Mouse (Mus musculus) c-Kit-positive CD71-positive TER-119-positive erythroid progenitor cells, embryonic 14.5 days (primary cell): ENCODE data around the gene Recql5.

Experiments used
- DNase-seq: peaks from one replicate; pipeline ENCODE4 v3.0.0-alpha.2; 2013; ENCODE audit warnings: low spot score

Gene Recql5

GRCm38 (mm10) chr11:115900561-115901337 lies 32.5 kb downstream of the Recql5 start:
- DNase-seq = peak; percentile 40

GRCm38 (mm10) chr11:115899486-115900266 lies 33.6 kb downstream of the Recql5 start, which contains the start of gene Smim5:
Gene Smim5 (plus strand): TSS chr11:115899966.
- DNase-seq = peak; percentile 67

- peak; percentile 83 for DNase-seq
Observed at GRCm38 (mm10) chr11:115898886-115899285, 34.4 kb downstream of the Recql5 start.

GRCm38 (mm10) chr11:115898446-115898845 lies 34.8 kb downstream of the Recql5 start:
- no peak for DNase-seq

- DNase-seq = no peak
Observed at GRCm38 (mm10) chr11:115894755-115895520, 38.3 kb downstream of the Recql5 start.

GRCm38 (mm10) chr11:115893071-115893470 lies 40.2 kb downstream of the Recql5 start:
- no peak for DNase-seq

GRCm38 (mm10) chr11:115892213-115892612 lies 41.1 kb downstream of the Recql5 start:
- no peak for DNase-seq

GRCm38 (mm10) chr11:115889159-115889558 lies 44.1 kb downstream of the Recql5 start:
- DNase-seq = no peak

GRCm38 (mm10) chr11:115888020-115888419 lies 45.3 kb downstream of the Recql5 start:
- no peak for DNase-seq

GRCm38 (mm10) chr11:115886446-115886845 lies 46.8 kb downstream of the Recql5 start:
- DNase-seq = no peak

GRCm38 (mm10) chr11:115885281-115885680 lies 48.0 kb downstream of the Recql5 start:
- no peak for DNase-seq

- DNase-seq = no peak
Observed at GRCm38 (mm10) chr11:115884361-115884760, 48.9 kb downstream of the Recql5 start.

GRCm38 (mm10) chr11:115883251-115883650 lies 50.0 kb downstream of the Recql5 start:
- DNase-seq = no peak

- peak; percentile 62 for DNase-seq
Observed at GRCm38 (mm10) chr11:115881002-115881401, 52.3 kb downstream of the Recql5 start.

- no peak for DNase-seq
Observed at GRCm38 (mm10) chr11:115878071-115878470, 55.2 kb downstream of the Recql5 start.

- no peak for DNase-seq
Observed at GRCm38 (mm10) chr11:115877174-115877755, 56.0 kb downstream of the Recql5 start.

- no peak for DNase-seq
Observed at GRCm38 (mm10) chr11:115876438-115876837, 56.8 kb downstream of the Recql5 start.

GRCm38 (mm10) chr11:115875935-115876334 lies 57.3 kb downstream of the Recql5 start:
- no peak for DNase-seq

- DNase-seq = no peak
Observed at GRCm38 (mm10) chr11:115872437-115872836, 60.8 kb downstream of the Recql5 start.

- DNase-seq = peak; percentile 47
Observed at GRCm38 (mm10) chr11:115869393-115869792, 63.9 kb downstream of the Recql5 start.

- no peak for DNase-seq
Observed at GRCm38 (mm10) chr11:115863895-115864294, 69.4 kb downstream of the Recql5 start.
